Mouse (Mus musculus): ENCODE measurements around the gene Sgsm2. TPM values are rescaled to one million over a fixed set of nuclear protein-coding genes. Genes with fewer than 3 reads are reported as not detected.
"Not testable (repeated sequence)": the region's sequence is repeated elsewhere in the genome, so short reads cannot be mapped to it uniquely, and the experiment has no call there.

Gene Sgsm2
- total and polyA plus RNA-seq, 2 experiments from 2014 or later: 2.3 to 11.7 TPM

GRCm38 (mm10) chr11:74811538-74811937, 85.3 kb downstream of the Sgsm2 start:
- H3K4me2 ChIP-seq (ENCODE audit: low read depth, low read length): no peak overlapping the region
- peaks cover 20% of the 10 kb centered on the region for H3K36me3 ChIP-seq (replicated peaks; ENCODE audit: control insufficient read depth, insufficient read depth, low read length)
- no peak overlapping the region for H3K4me3 ChIP-seq (ENCODE audit: low read depth, low read length)
- 59% methylated on average over 5 of the region's 5 CpGs for WGBS
- H3K9ac ChIP-seq (replicated peaks; ENCODE audit: low read depth, low read length): no peak overlapping the region
- ATAC-seq (ENCODE audit: insufficient read depth, low read depth): no peak
- no peaks in the 10 kb centered on the region for H3K27me3 ChIP-seq (ENCODE audit: control insufficient read depth, insufficient read depth, low read length)
- TF ChIP-seq CTCF (IDR thresholded peaks at IDR 0.05; ENCODE audit: low read depth) (no peak), EP300 (IDR thresholded peaks at IDR 0.05; ENCODE audit: low read depth) (no peak)
- no peak overlapping the region; the same call in 1 of the 2 replicates for H3K27ac ChIP-seq (ENCODE audit: low read depth)
- no peaks in the 10 kb centered on the region for H3K4me1 ChIP-seq (ENCODE audit: control insufficient read depth, insufficient read depth)
- DNase-seq (ENCODE audit: low spot score): no peak
- no peaks in the 10 kb centered on the region for H3K9me3 ChIP-seq (replicated peaks; ENCODE audit: control insufficient read depth, low read length)

GRCm38 (mm10) chr11:74811027-74811426, 85.8 kb downstream of the Sgsm2 start:
- H3K4me1 ChIP-seq (ENCODE audit: control insufficient read depth, insufficient read depth); H3K4me3 ChIP-seq (ENCODE audit: low read depth, low read length); H3K27ac ChIP-seq (ENCODE audit: low read depth); H3K27me3 ChIP-seq (ENCODE audit: control insufficient read depth, insufficient read depth, low read length); H3K9me3 ChIP-seq (replicated peaks; ENCODE audit: control insufficient read depth, low read length); ATAC-seq (ENCODE audit: insufficient read depth, low read depth); H3K4me2 ChIP-seq (ENCODE audit: low read depth, low read length); DNase-seq (ENCODE audit: low spot score); H3K9ac ChIP-seq (replicated peaks; ENCODE audit: low read depth, low read length): not testable (repeated sequence)
- peaks cover 21% of the 10 kb centered on the region for H3K36me3 ChIP-seq (replicated peaks; ENCODE audit: control insufficient read depth, insufficient read depth, low read length)
- 48% methylated on average over 3 of the region's 3 CpGs for WGBS

- Histone ChIP-seq H3K36me3 (replicated peaks; ENCODE audit: control insufficient read depth, insufficient read depth, low read length) (peaks cover 29% of the 10 kb centered on the region), H3K4me2 (ENCODE audit: low read depth, low read length) (no peak overlapping the region), H3K4me1 (ENCODE audit: control insufficient read depth, insufficient read depth) (no peaks in the 10 kb centered on the region), H3K27me3 (ENCODE audit: control insufficient read depth, insufficient read depth, low read length) (no peaks in the 10 kb centered on the region), H3K27ac (ENCODE audit: low read depth) (no peak overlapping the region), H3K9ac (replicated peaks; ENCODE audit: low read depth, low read length) (no peak overlapping the region), H3K9me3 (replicated peaks; ENCODE audit: control insufficient read depth, low read length) (no peaks in the 10 kb centered on the region), H3K4me3 (ENCODE audit: low read depth, low read length) (no peak overlapping the region)
- no peak for TF ChIP-seq EP300 (IDR thresholded peaks at IDR 0.05; ENCODE audit: low read depth)
- no peak for TF ChIP-seq CTCF (IDR thresholded peaks at IDR 0.05; ENCODE audit: low read depth)
- DNase-seq (ENCODE audit: low spot score) (no peak), ATAC-seq (ENCODE audit: insufficient read depth, low read depth) (no peak)
Measured at GRCm38 (mm10) chr11:74810134-74810533, 86.7 kb downstream of the Sgsm2 start.

- ATAC-seq (ENCODE audit: insufficient read depth, low read depth): no peak
- Histone ChIP-seq H3K27me3 (ENCODE audit: control insufficient read depth, insufficient read depth, low read length) (no peaks in the 10 kb centered on the region), H3K36me3 (replicated peaks; ENCODE audit: control insufficient read depth, insufficient read depth, low read length) (peaks cover 42% of the 10 kb centered on the region), H3K9me3 (replicated peaks; ENCODE audit: control insufficient read depth, low read length) (no peaks in the 10 kb centered on the region), H3K4me1 (ENCODE audit: control insufficient read depth, insufficient read depth) (no peaks in the 10 kb centered on the region), H3K27ac (ENCODE audit: low read depth) (no peak overlapping the region), H3K9ac (replicated peaks; ENCODE audit: low read depth, low read length) (no peak overlapping the region), H3K4me3 (ENCODE audit: low read depth, low read length) (no peak overlapping the region), H3K4me2 (ENCODE audit: low read depth, low read length) (no peak overlapping the region)
- TF ChIP-seq CTCF (IDR thresholded peaks at IDR 0.05; ENCODE audit: low read depth): no peak
- TF ChIP-seq EP300 (IDR thresholded peaks at IDR 0.05; ENCODE audit: low read depth): no peak
- WGBS: 84% methylated on average over 6 of the region's 6 CpGs
- no peak for DNase-seq (ENCODE audit: low spot score)
Measured at GRCm38 (mm10) chr11:74808251-74808853, 88.5 kb downstream of the Sgsm2 start.

- no peaks in the 10 kb centered on the region for H3K4me1 ChIP-seq (ENCODE audit: control insufficient read depth, insufficient read depth)
- no peak for DNase-seq (ENCODE audit: low spot score)
- no peak overlapping the region for H3K27ac ChIP-seq (ENCODE audit: low read depth)
- H3K9me3 ChIP-seq (replicated peaks; ENCODE audit: control insufficient read depth, low read length): no peaks in the 10 kb centered on the region
- H3K9ac ChIP-seq (replicated peaks; ENCODE audit: low read depth, low read length): no peak overlapping the region
- peaks cover 38% of the 10 kb centered on the region for H3K36me3 ChIP-seq (replicated peaks; ENCODE audit: control insufficient read depth, insufficient read depth, low read length)
- H3K27me3 ChIP-seq (ENCODE audit: control insufficient read depth, insufficient read depth, low read length): no peaks in the 10 kb centered on the region
- TF ChIP-seq EP300 (IDR thresholded peaks at IDR 0.05; ENCODE audit: low read depth) (no peak), CTCF (IDR thresholded peaks at IDR 0.05; ENCODE audit: low read depth) (no peak)
- H3K4me3 ChIP-seq (ENCODE audit: low read depth, low read length): no peak overlapping the region
- H3K4me2 ChIP-seq (ENCODE audit: low read depth, low read length): no peak overlapping the region
- WGBS: 83% methylated on average over 6 of the region's 6 CpGs
- ATAC-seq (ENCODE audit: insufficient read depth, low read depth): no peak
Measured at GRCm38 (mm10) chr11:74807246-74807882, 89.5 kb downstream of the Sgsm2 start.

All from heart, postnatal 0 days (tissue).